Mouse (Mus musculus) erythroid progenitor cell, adult 5-6 weeks (primary cell): ENCODE measurements around the gene 0610012G03Rik. TPM values are rescaled to one million over a fixed set of nuclear protein-coding genes. Genes with fewer than 3 reads are reported as not detected.
"Not testable (repeated sequence)": the region's sequence is repeated elsewhere in the genome, so short reads cannot be mapped to it uniquely, and the experiment has no call there.

Experiments used
- ATAC-seq: replicated peaks from 2 replicates; pipeline ENCODE4 v1.8.0; 2016; ENCODE audit warnings: moderate number of reproducible peaks, mild to moderate bottlenecking, moderate TSS enrichment, inconsistent platforms; ENCODE audit not compliant: poor library complexity, low FRiP score, severe bottlenecking
- total RNA-seq, 2 experiments: library from RNA; stranded (forward) in 1 of 2; stranded (reverse) in 1 of 2; fragments of 150-400 nt in 1 of 2; fragments of 186-747, 209-891 nt in 1 of 2; gene quantifications; 2 replicates each; pipeline versions ENCODE4 v1.2.3 to v1.2.4; 2015 to 2017; ENCODE audit warnings: low replicate concordance in 2 of 2

The 0610012G03Rik gene
- 10.5 and 11.9 TPM in 2 replicates for total RNA-seq (2015; ENCODE audit: low replicate concordance)
- total RNA-seq (2017; ENCODE audit: low replicate concordance), result 2.1 TPM in 1 of 2 replicates, not detected in the other

- ATAC-seq, result peak; percentile 90
Observed at GRCm38 (mm10) chr16:31948345-31948774, at the start of gene 0610012G03Rik, which contains the start of gene Ncbp2. TSS of gene 0610012G03Rik (minus strand) at chr16:31948494. TSS of gene Ncbp2 (plus strand) at chr16:31948513.

GRCm38 (mm10) chr16:31996371-31996770 lies 48.1 kb upstream of the 0610012G03Rik start:
- ATAC-seq, result no peak

- no peak for ATAC-seq
Observed at GRCm38 (mm10) chr16:31993946-31994345, 45.7 kb upstream of the 0610012G03Rik start.

- no peak for ATAC-seq
Observed at GRCm38 (mm10) chr16:31993195-31993594, 44.9 kb upstream of the 0610012G03Rik start.

GRCm38 (mm10) chr16:31992039-31992438 lies 43.7 kb upstream of the 0610012G03Rik start:
- ATAC-seq, result no peak

- ATAC-seq, result no peak
Observed at GRCm38 (mm10) chr16:31980946-31981345, 32.7 kb upstream of the 0610012G03Rik start.

- no peak for ATAC-seq
Observed at GRCm38 (mm10) chr16:31979501-31979900, 31.2 kb upstream of the 0610012G03Rik start.

- ATAC-seq, result no peak
Observed at GRCm38 (mm10) chr16:31975258-31975657, 27.0 kb upstream of the 0610012G03Rik start.

GRCm38 (mm10) chr16:31963224-31963623 lies 14.9 kb upstream of the 0610012G03Rik start:
- no peak for ATAC-seq

GRCm38 (mm10) chr16:31947901-31948316 lies 385 bp downstream of the 0610012G03Rik start:
- ATAC-seq, result no peak

GRCm38 (mm10) chr16:31947333-31947732 lies 961 bp downstream of the 0610012G03Rik start:
- no peak for ATAC-seq

- ATAC-seq, result not testable (repeated sequence)
Observed at GRCm38 (mm10) chr16:31945986-31946385, 2.3 kb downstream of the 0610012G03Rik start.

- ATAC-seq, result no peak
Observed at GRCm38 (mm10) chr16:31945372-31945771, 2.9 kb downstream of the 0610012G03Rik start.

GRCm38 (mm10) chr16:31944698-31945255 lies 3.5 kb downstream of the 0610012G03Rik start:
- no peak for ATAC-seq

GRCm38 (mm10) chr16:31943980-31944379 lies 4.3 kb downstream of the 0610012G03Rik start:
- peak; percentile 44 for ATAC-seq

- ATAC-seq, result no peak
Observed at GRCm38 (mm10) chr16:31940586-31940985, 7.7 kb downstream of the 0610012G03Rik start.

- no peak for ATAC-seq
Observed at GRCm38 (mm10) chr16:31938856-31939255, 9.4 kb downstream of the 0610012G03Rik start.

GRCm38 (mm10) chr16:31936568-31936967 lies 11.7 kb downstream of the 0610012G03Rik start:
- ATAC-seq, result no peak

GRCm38 (mm10) chr16:31935091-31935979 lies 13.0 kb downstream of the 0610012G03Rik start:
- ATAC-seq, result no peak

GRCm38 (mm10) chr16:31934550-31935010 lies 13.7 kb downstream of the 0610012G03Rik start:
- no peak for ATAC-seq
